Mouse (Mus musculus) midbrain, embryonic 14.5 days (tissue): ENCODE measurements around the gene Slc6a6. TPM values are rescaled to one million over a fixed set of nuclear protein-coding genes. Genes with fewer than 3 reads are reported as not detected.
A peak's percentile ranks its signal among the peaks of the same experiment; 100 is the strongest.

Source experiments
- ATAC-seq: fragments of 200-750 bp; cut with Nextera tagmentation; 2 replicates; pipeline ENCODE4 v1.8.0; 2017; ENCODE audit warnings: moderate number of reproducible peaks, moderate library complexity; ENCODE audit not compliant: low FRiP score, low TSS enrichment
- DNase-seq: peaks from one replicate; pipeline ENCODE4 v3.0.0-alpha.2; 2015
- H3K27ac ChIP-seq: fragments of 300-500 bp; sonication (generic); replicated peaks from 2 replicates; pipeline ENCODE4 v1.5.1; 2014; ENCODE audit warnings: mild to moderate bottlenecking, low read depth, low read length, moderate library complexity
- H3K27me3 ChIP-seq: fragments of 300-500 bp; sonication (generic); 2 replicates; pipeline ENCODE4 v1.6.1; 2014; ENCODE audit warnings: low read length, control low read depth, mixed read lengths; ENCODE audit not compliant: control insufficient read depth, insufficient read depth
- H3K36me3 ChIP-seq: fragments of 300-500 bp; sonication (generic); 2 replicates; pipeline ENCODE4 v1.6.1; 2014; ENCODE audit warnings: low read length, control low read depth; ENCODE audit not compliant: control insufficient read depth, insufficient read depth
- H3K4me1 ChIP-seq: fragments of 300-500 bp; sonication (generic); 2 replicates; pipeline ENCODE4 v1.6.1; 2014; ENCODE audit warnings: mild to moderate bottlenecking, antibody characterized with exemption, low read length, control low read depth; ENCODE audit not compliant: control insufficient read depth, insufficient read depth
- H3K4me2 ChIP-seq: fragments of 300-500 bp; sonication (generic); 2 replicates; pipeline ENCODE4 v1.6.1; 2014; ENCODE audit warnings: mild to moderate bottlenecking, low read length, moderate library complexity
- H3K4me3 ChIP-seq: fragments of 300-500 bp; sonication (generic); replicated peaks from 2 replicates; pipeline ENCODE4 v1.5.1; 2014; ENCODE audit warnings: low read depth, low read length
- H3K9ac ChIP-seq: fragments of 300-500 bp; sonication (generic); replicated peaks from 2 replicates; pipeline ENCODE4 v1.6.1; 2014; ENCODE audit warnings: mild to moderate bottlenecking, low read length, moderate library complexity
- H3K9me3 ChIP-seq: fragments of 300-500 bp; sonication (generic); 2 replicates; pipeline ENCODE4 v1.6.1; 2016; ENCODE audit warnings: low read length, control low read depth, mixed read lengths; ENCODE audit not compliant: control insufficient read depth
- whole genome bisulfite sequencing: fragments of 180-500 bp; shearing (Covaris S2); extraction: QIAGEN DNeasy Blood & Tissue Kit; methylation state at CpG from one replicate; pipeline ENCODE4 v1.1.7; 2014; 5-methylcytosine and 5-hydroxymethylcytosine counted together
- polyA plus RNA-seq: library from polyadenylated mRNA; unstranded; fragments of >200 nt; fragmentation: Nextera tagmentation; extraction: Ambion mirVana; gene quantifications from 2 replicates; pipeline ENCODE4 v1.2.1, GENCODE M21; 2014

Slc6a6 gene
- polyA plus RNA-seq, 1 experiment from 2014 or later: 94.3 TPM

DNA sequence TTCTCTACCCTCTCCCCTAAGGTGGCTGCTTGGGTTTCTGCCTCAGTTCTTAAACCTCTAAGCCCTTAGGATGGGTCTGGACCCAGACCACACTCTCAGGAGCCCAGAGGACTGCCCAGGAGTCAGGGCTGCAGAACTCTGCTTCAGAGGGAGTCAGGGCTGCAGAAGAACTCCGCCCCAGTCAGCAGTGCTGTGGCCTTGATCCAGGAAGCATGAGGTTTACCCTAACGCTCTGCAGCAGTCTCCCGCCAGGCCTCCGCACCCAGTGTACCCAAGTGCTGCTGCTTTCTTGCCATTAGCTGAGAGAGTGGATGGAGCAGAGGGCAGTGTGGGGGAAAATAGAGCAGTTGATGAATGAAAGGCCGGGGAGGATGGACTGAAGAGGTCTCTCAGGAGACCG, 124.2 kb downstream of the Slc6a6 start:
- peaks cover 3% of the 10 kb centered on the region; the same call in 1 of the 2 replicates for H3K27me3 ChIP-seq
- 0 out of 2 replicates have a peak overlapping the region, but pooled peaks have one; percentile 9 for H3K27ac ChIP-seq
- no peak for DNase-seq
- no peak overlapping the region; the same call in 1 of the 2 replicates for H3K4me2 ChIP-seq
- no peak overlapping the region for H3K4me3 ChIP-seq
- whole genome bisulfite sequencing: 62% methylated on average over 6 of the region's 6 CpGs
- no peaks in the 10 kb centered on the region for H3K36me3 ChIP-seq
- H3K9me3 ChIP-seq: no peaks in the 10 kb centered on the region
- H3K4me1 ChIP-seq: peaks cover 14% of the 10 kb centered on the region
- no peak for ATAC-seq
- H3K9ac ChIP-seq: no peak overlapping the region

Other genes starting within 250 kb of the Slc6a6 start
- 31.6 and 38.9 TPM in 2 replicates for gene Chchd4, start 210.5 kb upstream of the Slc6a6 start, polyA plus RNA-seq
- gene Tmem43, start 210.3 kb upstream of the Slc6a6 start, polyA plus RNA-seq: 44.3 and 51.8 TPM in 2 replicates
- gene Xpc, start 168.2 kb upstream of the Slc6a6 start, polyA plus RNA-seq: 16.9 and 18.1 TPM in 2 replicates
- 174 and 187 TPM in 2 replicates for gene Lsm3, start 168.1 kb upstream of the Slc6a6 start, polyA plus RNA-seq
- 7.5 and 7.6 TPM in 2 replicates for gene Grip2, start 143.2 kb downstream of the Slc6a6 start, polyA plus RNA-seq
- gene Ccdc174, start 194.0 kb downstream of the Slc6a6 start, polyA plus RNA-seq: 43.3 and 47.3 TPM in 2 replicates
- 1.1 and 1.7 TPM in 2 replicates for gene 4930590J08Rik, start 218.8 kb downstream of the Slc6a6 start, polyA plus RNA-seq